Mouse (Mus musculus) gastrocnemius, postnatal 25 days (tissue): Measurements from ENCODE around the gene Npat. TPM values are rescaled to one million over a fixed set of nuclear protein-coding genes. Genes with fewer than 3 reads are reported as not detected.

ENCODE experiments used
- DNase-seq: peaks from one replicate; pipeline ENCODE4 v3.0.0; 2022
- total RNA-seq, 2 experiments: library from RNA; stranded (reverse); gene quantifications; 1 replicate in 1 of 2; 2 replicates in 1 of 2; pipeline ENCODE4 v1.2.3; 2021

Gene Npat
- total RNA-seq, 2 experiments from 2014 or later, result 3.6 to 4.3 TPM

- DNase-seq, result peak; percentile 94
Observed at GRCm38 (mm10) chr9:53609968-53610781, 73.3 kb downstream of the Npat start, which contains the start of gene Acat1. Gene Acat1 (minus strand): TSS chr9:53610382.

GRCm38 (mm10) chr9:53614286-53614685 is 77.4 kb downstream of the Npat start:
- no peak for DNase-seq

DNA sequence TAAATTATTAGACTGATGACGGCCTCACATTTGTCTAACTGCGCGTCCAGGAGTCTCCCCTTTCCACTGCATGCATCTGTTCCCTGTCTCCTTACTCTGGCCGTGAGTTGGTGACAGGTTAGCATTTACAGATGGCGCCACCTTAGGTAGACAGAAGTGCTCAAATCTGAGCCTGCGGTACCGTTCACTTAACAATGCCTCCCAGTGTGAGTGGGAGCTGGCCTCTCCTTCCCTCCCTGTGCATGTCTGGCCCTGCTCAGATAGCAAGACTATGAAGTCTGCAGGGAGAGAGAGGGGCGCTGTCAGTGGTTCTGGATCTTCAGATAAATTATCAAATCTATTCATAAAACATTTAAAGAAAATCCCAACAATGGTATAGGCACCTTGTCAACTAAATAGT is 78.4 kb downstream of the Npat start:
- no peak for DNase-seq

Other genes with a start within 250 kb of the Npat start
- under 1 TPM; 0.54 to 0.95 TPM for gene Exph5, start 235.4 kb upstream of the Npat start, total RNA-seq
- 1 to 10 TPM; 5.4 to 5.7 TPM for gene Kdelc2, start 153.0 kb upstream of the Npat start, total RNA-seq
- gene 4930550C14Rik, start 134.7 kb upstream of the Npat start, total RNA-seq, result not detected
- gene Atm, start 307 bp upstream of the Npat start, total RNA-seq, result 1 to 10 TPM; 4.8 to 6.8 TPM
- 100 to 1,000 TPM in 1 of 2 experiments, 10 to 100 TPM in 1; 84.1 to 102 TPM for gene Acat1, start 73.3 kb downstream of the Npat start, total RNA-seq
- gene Cul5, start 133.0 kb downstream of the Npat start, total RNA-seq, result 10 to 100 TPM; 59.5 TPM
- not detected for gene Rab39, start 169.2 kb downstream of the Npat start, total RNA-seq
- not detected for gene Slc35f2, start 234.5 kb downstream of the Npat start, total RNA-seq